Mouse (Mus musculus) bone marrow, adult 2 months (tissue): ENCODE results near the gene Rsph14. TPM values are rescaled to one million over a fixed set of nuclear protein-coding genes. Genes with fewer than 3 reads are reported as not detected.

Source experiments
- H3K27ac ChIP-seq: fragments of 200-500 bp; 2 replicates; pipeline ENCODE4 v1.5.1; 2012; ENCODE audit warnings: low read depth, mild to moderate bottlenecking, control low read depth, inconsistent platforms, low read length; ENCODE audit not compliant: control insufficient read depth, poor library complexity, insufficient read depth
- H3K4me1 ChIP-seq: fragments of 200-500 bp; 2 replicates; pipeline ENCODE4 v1.6.1; 2011; ENCODE audit warnings: low read length; ENCODE audit not compliant: control insufficient read depth, insufficient read depth
- H3K4me3 ChIP-seq: fragments of 200-500 bp; replicated peaks from 2 replicates; pipeline ENCODE3; 2011; ENCODE audit warnings: mild to moderate bottlenecking, low read depth, low read length, control low read depth; ENCODE audit not compliant: control insufficient read depth
- CTCF ChIP-seq: fragments of 200-500 bp; IDR thresholded peaks from 2 replicates; pipeline ENCODE4 v1.5.1; 2011; ENCODE audit warnings: low read length, control low read depth; ENCODE audit not compliant: control insufficient read depth, insufficient read depth
- POLR2A ChIP-seq: fragments of 200-500 bp; IDR thresholded peaks from 2 replicates; pipeline ENCODE4 v1.6.1; 2011; ENCODE audit warnings: low read depth, mild to moderate bottlenecking, control low read depth, low read length, borderline replicate concordance; ENCODE audit not compliant: control insufficient read depth
- WGBS: fragments of 180-500 bp; shearing (Covaris S2); methylation state at CpG from one replicate; pipeline ENCODE4 v1.1.7; 2018; 5-methylcytosine and 5-hydroxymethylcytosine counted together
- polyA plus RNA-seq: library from polyadenylated mRNA; stranded (reverse); fragments of >200 nt; gene quantifications from 2 replicates; pipeline ENCODE4 v1.2.4, GENCODE M21; 2011; ENCODE audit warnings: low replicate concordance; ENCODE audit not compliant: missing spikeins, insufficient read depth, insufficient read length

Rsph14 gene
- polyA plus RNA-seq, 1 experiment = not detected

GRCm38 (mm10) chr10:74976429-74976828 is 56.0 kb downstream of the Rsph14 start:
- 62% methylated on average over 7 of the region's 7 CpGs for WGBS
- no peak overlapping the region for H3K4me3 ChIP-seq
- H3K27ac ChIP-seq = no peak overlapping the region
- no peaks in the 10 kb centered on the region for H3K4me1 ChIP-seq
- TF ChIP-seq POLR2A = no peak

- Histone ChIP-seq H3K27ac (no peak overlapping the region), H3K4me1 (no peaks in the 10 kb centered on the region), H3K4me3 (no peak overlapping the region)
- 58% methylated on average over 7 of the region's 7 CpGs for WGBS
- TF ChIP-seq CTCF = no peak
- no peak for TF ChIP-seq POLR2A
Observed at GRCm38 (mm10) chr10:74975626-74976025, 56.8 kb downstream of the Rsph14 start.

GRCm38 (mm10) chr10:74973026-74973425 is 59.4 kb downstream of the Rsph14 start:
- no peak for TF ChIP-seq CTCF
- TF ChIP-seq POLR2A = no peak
- H3K4me3 ChIP-seq = no peak overlapping the region
- 78% methylated on average over 6 of the region's 6 CpGs for WGBS
- no peaks in the 10 kb centered on the region for H3K4me1 ChIP-seq
- no peak overlapping the region for H3K27ac ChIP-seq

GRCm38 (mm10) chr10:74969266-74969665 is 63.1 kb downstream of the Rsph14 start:
- Histone ChIP-seq H3K4me3 (no peak overlapping the region), H3K27ac (no peak overlapping the region), H3K4me1 (no peaks in the 10 kb centered on the region)
- 74% methylated on average over 2 of the region's 2 CpGs for WGBS
- no peak for TF ChIP-seq POLR2A
- TF ChIP-seq CTCF = no peak

- Histone ChIP-seq H3K4me3 (no peak overlapping the region), H3K4me1 (no peaks in the 10 kb centered on the region), H3K27ac (no peak overlapping the region; the same call in 1 of the 2 replicates)
- no peak for TF ChIP-seq CTCF
- TF ChIP-seq POLR2A = no peak
- WGBS = 15% methylated on average over 25 of the region's 25 CpGs
Observed at GRCm38 (mm10) chr10:74967651-74968267, 64.6 kb downstream of the Rsph14 start.

- H3K4me3 ChIP-seq = peak within 1 kb of the TSS; percentile 50
- WGBS = under 1% methylated on average over 83 of the region's 83 CpGs
- TF ChIP-seq CTCF (peak; percentile 30; the same call in 1 of the 2 replicates), POLR2A (0 out of 2 replicates have a peak, but pooled peaks have one; percentile 2)
- H3K4me1 ChIP-seq = no peaks in the 10 kb centered on the region
- H3K27ac ChIP-seq = peak within 1 kb of the TSS; percentile 24; the same call in 1 of the 2 replicates
Observed at GRCm38 (mm10) chr10:74966850-74967451, 65.4 kb downstream of the Rsph14 start, which contains the start of gene Gnaz. TSS of gene Gnaz (plus strand) at chr10:74967177.

GRCm38 (mm10) chr10:74964380-74964779 is 68.0 kb downstream of the Rsph14 start:
- no peak overlapping the region for H3K4me3 ChIP-seq
- H3K4me1 ChIP-seq = no peaks in the 10 kb centered on the region
- H3K27ac ChIP-seq = no peak overlapping the region
- 74% methylated on average over 1 of the region's 1 CpGs for WGBS
- TF ChIP-seq CTCF (no peak), POLR2A (no peak)

- Histone ChIP-seq H3K4me3 (no peak overlapping the region), H3K27ac (no peak overlapping the region), H3K4me1 (no peaks in the 10 kb centered on the region)
- TF ChIP-seq CTCF (no peak), POLR2A (no peak)
- 68% methylated on average over 9 of the region's 9 CpGs for WGBS
Observed at GRCm38 (mm10) chr10:74952830-74953443, 79.4 kb downstream of the Rsph14 start.
